Mouse (Mus musculus): ENCODE measurements at regions not wholly inside any gene's neighbourhood (a gene's known extent, or its start where the extent isn't known, plus 50 kb on each side); places are given as distances from the start of the nearest gene placed in this dataset.

- no peak for ATAC-seq (ENCODE audit: insufficient number of reproducible peaks, low FRiP score, low TSS enrichment, low read depth)
- Histone ChIP-seq H3K36me3 (no peaks in the 10 kb centered on the region), H3K27me3 (no peaks in the 10 kb centered on the region), H3K9me3 (no peaks in the 10 kb centered on the region), H3K4me2 (no peak overlapping the region), H3K4me3 (no peak overlapping the region), H3K27ac (0 out of 2 replicates have a peak overlapping the region, but pooled peaks have one; percentile 11), H3K9ac (no peak overlapping the region), H3K4me1 (peaks cover 12% of the 10 kb centered on the region)
- WGBS, result 7% methylated on average over 5 of the region's 5 CpGs
These were observed 135.3 kb upstream of the Map3k1 start for GRCm38 (mm10) chr13:111944089-111944406.

- H3K4me1 ChIP-seq, result peaks cover 12% of the 10 kb centered on the region
- H3K27me3 ChIP-seq, result no peaks in the 10 kb centered on the region
- H3K4me3 ChIP-seq, result no peak overlapping the region
- 75% methylated on average over 4 of the region's 4 CpGs for WGBS
- H3K36me3 ChIP-seq, result no peaks in the 10 kb centered on the region
- no peak for ATAC-seq (ENCODE audit: insufficient number of reproducible peaks, low FRiP score, low TSS enrichment, low read depth)
- H3K4me2 ChIP-seq, result no peak overlapping the region
- no peaks in the 10 kb centered on the region for H3K9me3 ChIP-seq
- no peak overlapping the region for H3K9ac ChIP-seq
- no peak overlapping the region for H3K27ac ChIP-seq
These were observed 137.5 kb upstream of the Map3k1 start for GRCm38 (mm10) chr13:111946271-111946670.

- Histone ChIP-seq H3K27me3 (no peaks in the 10 kb centered on the region), H3K4me2 (no peak overlapping the region), H3K9me3 (no peaks in the 10 kb centered on the region), H3K27ac (no peak overlapping the region), H3K9ac (no peak overlapping the region), H3K36me3 (no peaks in the 10 kb centered on the region), H3K4me1 (peaks cover 12% of the 10 kb centered on the region), H3K4me3 (no peak overlapping the region)
- no peak for ATAC-seq (ENCODE audit: insufficient number of reproducible peaks, low FRiP score, low TSS enrichment, low read depth)
- WGBS, result 89% methylated on average over 8 of the region's 8 CpGs
These were observed 138.0 kb upstream of the Map3k1 start for GRCm38 (mm10) chr13:111946811-111947210.

- Histone ChIP-seq H3K27me3 (no peaks in the 10 kb centered on the region), H3K4me3 (no peak overlapping the region), H3K9me3 (no peaks in the 10 kb centered on the region), H3K4me2 (no peak overlapping the region), H3K4me1 (peaks cover 11% of the 10 kb centered on the region), H3K27ac (no peak overlapping the region), H3K36me3 (no peaks in the 10 kb centered on the region), H3K9ac (no peak overlapping the region)
- ATAC-seq (ENCODE audit: insufficient number of reproducible peaks, low FRiP score, low TSS enrichment, low read depth), result no peak
- 69% methylated on average over 3 of the region's 3 CpGs for WGBS
These were observed 139.6 kb upstream of the Map3k1 start for GRCm38 (mm10) chr13:111948395-111948794.

GRCm38 (mm10) chr13:111950042-111950441 is 141.2 kb upstream of the Map3k1 start:
- H3K27ac ChIP-seq, result no peak overlapping the region
- H3K4me2 ChIP-seq, result no peak overlapping the region
- ATAC-seq (ENCODE audit: insufficient number of reproducible peaks, low FRiP score, low TSS enrichment, low read depth), result no peak
- WGBS, result 92% methylated on average over 1 of the region's 1 CpGs
- no peaks in the 10 kb centered on the region for H3K27me3 ChIP-seq
- H3K9me3 ChIP-seq, result no peaks in the 10 kb centered on the region
- H3K9ac ChIP-seq, result no peak overlapping the region
- no peaks in the 10 kb centered on the region for H3K36me3 ChIP-seq
- peaks cover 11% of the 10 kb centered on the region for H3K4me1 ChIP-seq
- no peak overlapping the region for H3K4me3 ChIP-seq

GRCm38 (mm10) chr13:111953860-111954519 is 145.2 kb upstream of the Map3k1 start:
- whole genome bisulfite sequencing, result 37% methylated on average over 8 of the region's 8 CpGs
- Histone ChIP-seq H3K36me3 (no peaks in the 10 kb centered on the region), H3K4me3 (no peak overlapping the region), H3K4me1 (peaks cover 11% of the 10 kb centered on the region), H3K27me3 (no peaks in the 10 kb centered on the region), H3K9me3 (no peaks in the 10 kb centered on the region), H3K9ac (no peak overlapping the region), H3K27ac (peak overlapping the region; percentile 1; the same call in 1 of the 2 replicates), H3K4me2 (no peak overlapping the region)
- no peak for ATAC-seq (ENCODE audit: insufficient number of reproducible peaks, low FRiP score, low TSS enrichment, low read depth)

GRCm38 (mm10) chr13:111954520-111954884 is 145.7 kb upstream of the Map3k1 start:
- peak overlapping the region; percentile 1; the same call in 1 of the 2 replicates for H3K27ac ChIP-seq
- H3K27me3 ChIP-seq, result no peaks in the 10 kb centered on the region
- no peak overlapping the region for H3K9ac ChIP-seq
- 12% methylated on average over 6 of the region's 6 CpGs for WGBS
- ATAC-seq (ENCODE audit: insufficient number of reproducible peaks, low FRiP score, low TSS enrichment, low read depth), result no peak
- no peak overlapping the region for H3K4me2 ChIP-seq
- H3K9me3 ChIP-seq, result no peaks in the 10 kb centered on the region
- no peaks in the 10 kb centered on the region for H3K36me3 ChIP-seq
- H3K4me3 ChIP-seq, result no peak overlapping the region
- H3K4me1 ChIP-seq, result peaks cover 11% of the 10 kb centered on the region

GRCm38 (mm10) chr13:111957118-111957517 is 148.3 kb upstream of the Map3k1 start:
- H3K4me1 ChIP-seq, result peaks cover 11% of the 10 kb centered on the region
- no peaks in the 10 kb centered on the region for H3K27me3 ChIP-seq
- H3K36me3 ChIP-seq, result no peaks in the 10 kb centered on the region
- no peak overlapping the region for H3K4me2 ChIP-seq
- H3K27ac ChIP-seq, result no peak overlapping the region
- no peak overlapping the region for H3K4me3 ChIP-seq
- no peak overlapping the region for H3K9ac ChIP-seq
- no peak for ATAC-seq (ENCODE audit: insufficient number of reproducible peaks, low FRiP score, low TSS enrichment, low read depth)
- H3K9me3 ChIP-seq, result no peaks in the 10 kb centered on the region
- WGBS, result 81% methylated on average over 3 of the region's 3 CpGs

- 89% methylated on average over 11 of the region's 11 CpGs for WGBS
- no peak overlapping the region for H3K9ac ChIP-seq
These were observed 149.0 kb upstream of the Map3k1 start for GRCm38 (mm10) chr13:111957674-111958273.

GRCm38 (mm10) chr13:111958421-111958820 is 149.6 kb upstream of the Map3k1 start:
- Histone ChIP-seq H3K27me3 (no peaks in the 10 kb centered on the region), H3K27ac (no peak overlapping the region), H3K4me2 (no peak overlapping the region), H3K4me1 (peaks cover 11% of the 10 kb centered on the region), H3K4me3 (no peak overlapping the region), H3K9me3 (no peaks in the 10 kb centered on the region), H3K36me3 (no peaks in the 10 kb centered on the region), H3K9ac (no peak overlapping the region)
- no peak for ATAC-seq (ENCODE audit: insufficient number of reproducible peaks, low FRiP score, low TSS enrichment, low read depth)
- WGBS, result 95% methylated on average over 1 of the region's 1 CpGs

More at GRCm38 (mm10) chr13:111957674-111958273, 149.0 kb upstream of the Map3k1 start:
- peaks cover 11% of the 10 kb centered on the region for H3K4me1 ChIP-seq
- ATAC-seq (ENCODE audit: insufficient number of reproducible peaks, low FRiP score, low TSS enrichment, low read depth), result no peak
- no peaks in the 10 kb centered on the region for H3K27me3 ChIP-seq
- no peak overlapping the region for H3K4me2 ChIP-seq
- no peaks in the 10 kb centered on the region for H3K36me3 ChIP-seq
- no peaks in the 10 kb centered on the region for H3K9me3 ChIP-seq
- no peak overlapping the region for H3K4me3 ChIP-seq
- no peak overlapping the region for H3K27ac ChIP-seq

GRCm38 (mm10) chr13:111960036-111960435 is 151.2 kb upstream of the Map3k1 start:
- no peak for ATAC-seq (ENCODE audit: insufficient number of reproducible peaks, low FRiP score, low TSS enrichment, low read depth)
- H3K4me3 ChIP-seq, result no peak overlapping the region
- H3K4me1 ChIP-seq, result no peaks in the 10 kb centered on the region
- H3K9me3 ChIP-seq, result no peaks in the 10 kb centered on the region
- H3K4me2 ChIP-seq, result no peak overlapping the region
- no peak overlapping the region for H3K9ac ChIP-seq
- H3K27ac ChIP-seq, result no peak overlapping the region
- H3K27me3 ChIP-seq, result no peaks in the 10 kb centered on the region
- 97% methylated on average over 2 of the region's 2 CpGs for WGBS
- no peaks in the 10 kb centered on the region for H3K36me3 ChIP-seq

- Histone ChIP-seq H3K4me2 (no peak overlapping the region), H3K4me1 (no peaks in the 10 kb centered on the region), H3K4me3 (no peak overlapping the region), H3K36me3 (no peaks in the 10 kb centered on the region), H3K27ac (no peak overlapping the region), H3K27me3 (no peaks in the 10 kb centered on the region), H3K9me3 (no peaks in the 10 kb centered on the region), H3K9ac (no peak overlapping the region)
- WGBS, result 61% methylated on average over 6 of the region's 6 CpGs
- ATAC-seq (ENCODE audit: insufficient number of reproducible peaks, low FRiP score, low TSS enrichment, low read depth), result no peak
These were observed 152.6 kb upstream of the Map3k1 start for GRCm38 (mm10) chr13:111961423-111961822.
